Mouse (Mus musculus): ENCODE results near the gene Lpin1.

Gene Lpin1

GRCm38 (mm10) chr12:16610936-16611335, at the start of gene Lpin1:
Lpin1 (minus strand) TSS chr12:16610966.
- DNase-seq (ENCODE audit: low spot score): no peak

- DNase-seq (ENCODE audit: low spot score): no peak
Measured at GRCm38 (mm10) chr12:16656906-16657875, 46.4 kb upstream of the Lpin1 start.

GRCm38 (mm10) chr12:16655604-16656003, 44.8 kb upstream of the Lpin1 start:
- DNase-seq (ENCODE audit: low spot score): no peak

GRCm38 (mm10) chr12:16653332-16654093, 42.7 kb upstream of the Lpin1 start, which contains the start of gene Ntsr2:
Ntsr2 (plus strand) TSS chr12:16653382.
- DNase-seq (ENCODE audit: low spot score): peak; percentile 12

GRCm38 (mm10) chr12:16649819-16650218, 39.1 kb upstream of the Lpin1 start:
- DNase-seq (ENCODE audit: low spot score): no peak

- no peak for DNase-seq (ENCODE audit: low spot score)
Measured at GRCm38 (mm10) chr12:16648273-16648672, 37.5 kb upstream of the Lpin1 start.

DNA sequence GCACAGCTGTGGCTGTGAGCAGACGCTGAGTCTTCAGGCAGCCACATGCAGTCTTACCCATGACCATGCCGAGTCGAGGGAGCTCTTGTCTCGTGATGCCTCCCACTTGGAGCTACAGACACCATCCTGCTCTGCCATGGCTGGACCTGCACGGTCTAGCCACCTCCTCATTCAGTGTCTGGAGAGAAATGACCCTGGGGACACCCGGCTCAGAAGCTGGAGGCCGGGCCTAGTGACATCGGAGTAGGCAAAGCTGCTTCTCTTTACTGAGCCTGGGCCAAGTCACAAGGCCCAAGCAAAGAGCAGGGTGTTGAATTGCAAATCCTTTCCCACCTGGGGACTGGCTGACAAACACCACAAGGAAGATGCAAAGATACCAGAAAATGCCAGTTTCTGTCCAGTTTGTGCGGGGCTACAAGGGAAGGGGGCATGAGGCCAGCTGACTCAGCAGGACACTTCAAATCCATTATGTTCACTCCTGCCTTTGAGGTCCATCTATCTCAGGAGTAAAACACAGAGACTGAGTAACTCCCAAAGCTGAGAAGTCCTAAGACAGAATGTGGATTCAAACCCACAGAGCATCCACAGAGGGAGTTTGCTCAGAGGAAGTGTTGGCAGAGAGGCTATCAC, 36.1 kb upstream of the Lpin1 start:
- no peak for DNase-seq (ENCODE audit: low spot score)

GRCm38 (mm10) chr12:16644698-16645097, 33.9 kb upstream of the Lpin1 start:
- no peak for DNase-seq (ENCODE audit: low spot score)

- no peak for DNase-seq (ENCODE audit: low spot score)
Measured at GRCm38 (mm10) chr12:16643508-16644345, 33.0 kb upstream of the Lpin1 start.

GRCm38 (mm10) chr12:16642000-16642399, 31.2 kb upstream of the Lpin1 start:
- no peak for DNase-seq (ENCODE audit: low spot score)

GRCm38 (mm10) chr12:16640075-16640474, 29.3 kb upstream of the Lpin1 start:
- no peak for DNase-seq (ENCODE audit: low spot score)

DNA sequence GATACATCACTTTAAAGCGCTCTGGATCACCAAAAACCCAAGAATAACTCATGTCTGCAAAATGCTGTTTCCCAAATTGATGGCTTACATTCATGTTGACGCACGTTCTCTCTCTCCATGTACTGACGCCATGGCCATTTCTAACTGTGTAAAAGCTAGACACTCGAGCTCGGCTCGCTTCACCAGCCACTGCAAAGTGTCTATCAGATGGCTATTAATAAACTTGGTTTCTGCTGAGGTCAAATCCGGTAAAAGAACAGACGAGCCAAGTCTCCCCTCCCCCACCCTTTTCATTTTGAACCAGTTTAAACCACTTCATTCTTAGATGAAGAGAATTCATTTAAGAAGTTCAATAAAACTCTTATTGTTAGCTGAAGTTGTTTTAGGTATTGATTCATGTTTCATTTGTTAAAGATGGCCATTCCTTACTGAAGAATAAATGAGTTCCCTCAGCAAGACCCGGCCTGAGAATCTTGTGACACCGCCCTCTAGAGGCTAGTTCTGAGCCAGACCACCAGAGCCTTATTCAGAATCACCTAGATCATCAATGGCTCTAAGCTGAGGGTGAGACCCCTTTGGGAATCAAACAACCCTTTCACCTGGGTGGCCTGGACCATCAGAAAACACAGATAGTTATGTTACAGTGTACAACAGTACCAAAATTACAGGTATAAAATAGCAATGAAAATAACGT, 28.5 kb upstream of the Lpin1 start:
- DNase-seq (ENCODE audit: low spot score): no peak

- no peak for DNase-seq (ENCODE audit: low spot score)
Measured at GRCm38 (mm10) chr12:16635816-16636215, 25.1 kb upstream of the Lpin1 start.

- peak; percentile 12 for DNase-seq (ENCODE audit: low spot score)
Measured at GRCm38 (mm10) chr12:16634075-16634813, 23.5 kb upstream of the Lpin1 start.

DNA sequence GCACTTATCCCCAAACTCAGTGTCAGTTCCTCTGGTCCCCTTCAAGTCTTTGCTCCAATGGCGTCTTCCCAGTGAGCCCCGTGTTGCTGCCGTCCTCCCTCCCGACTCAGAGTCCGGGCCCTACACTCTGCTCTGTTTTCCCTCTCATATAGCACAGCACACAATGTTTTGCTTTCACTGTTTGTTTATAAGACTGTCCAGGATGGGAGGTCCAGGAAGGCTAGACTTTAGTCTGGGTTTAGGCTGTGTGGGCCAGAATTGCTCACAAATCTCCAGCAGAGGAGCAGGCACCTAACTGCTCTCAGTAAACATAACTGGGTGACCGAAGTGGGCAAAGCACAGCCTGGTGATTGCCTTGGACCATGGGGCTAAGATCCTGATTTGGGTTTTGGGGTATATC, 22.5 kb upstream of the Lpin1 start:
- no peak for DNase-seq (ENCODE audit: low spot score)

DNA sequence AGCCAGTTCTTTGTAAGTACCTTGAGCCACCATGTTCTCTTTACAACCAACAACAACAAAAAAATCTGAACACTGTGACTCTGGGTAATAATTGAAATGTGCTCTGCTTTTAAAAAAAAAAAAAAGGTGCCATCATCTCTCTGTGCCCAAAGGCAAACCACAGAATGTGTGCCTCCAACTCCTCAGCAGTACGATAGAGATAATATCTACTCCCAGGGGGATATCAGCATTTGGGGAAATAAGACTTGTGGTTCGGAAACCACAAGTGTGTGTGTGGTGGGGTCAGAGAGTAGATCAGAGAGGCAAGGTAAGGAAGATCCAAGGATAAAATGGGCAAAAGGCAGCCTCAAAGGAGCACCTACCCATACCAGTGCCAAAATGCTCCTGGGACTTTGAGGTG, 20.7 kb upstream of the Lpin1 start:
- no peak for DNase-seq (ENCODE audit: low spot score)

DNA sequence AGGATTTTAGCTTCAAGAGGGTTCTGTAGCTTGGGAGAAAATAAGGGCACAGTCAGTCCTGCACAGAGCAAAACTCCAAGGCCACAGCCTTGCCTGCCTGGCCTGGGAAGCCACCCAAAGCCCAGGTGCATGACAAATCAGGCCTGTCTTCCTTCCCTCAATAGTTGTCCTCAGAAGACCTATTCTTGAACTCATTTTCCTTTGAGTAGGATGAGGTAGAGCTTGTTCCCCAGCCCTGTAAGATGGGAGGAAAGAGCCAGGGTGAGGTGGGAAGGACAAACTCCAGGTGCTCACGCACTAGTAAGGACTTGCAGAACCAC, 20.1 kb upstream of the Lpin1 start:
- no peak for DNase-seq (ENCODE audit: low spot score)

GRCm38 (mm10) chr12:16630152-16630865, 19.5 kb upstream of the Lpin1 start:
- DNase-seq (ENCODE audit: low spot score): no peak

DNA sequence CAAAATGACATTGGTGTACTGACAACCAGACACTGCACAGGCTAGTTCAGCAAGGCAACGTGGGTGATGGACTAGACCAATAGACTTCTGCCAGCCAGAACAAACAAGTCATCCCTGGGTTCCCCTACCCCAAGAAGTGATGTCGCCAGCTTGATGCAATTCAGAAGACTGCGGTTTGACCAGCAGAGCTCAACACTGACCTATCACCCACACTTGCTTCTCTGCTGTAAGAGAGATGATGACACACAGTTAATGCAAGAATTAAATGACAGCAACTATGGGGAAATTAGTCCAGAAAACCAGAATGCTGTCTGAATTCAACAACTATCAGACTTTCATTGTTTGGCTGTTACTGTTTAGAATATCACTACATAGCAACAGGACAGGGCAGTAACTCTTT, 9.5 kb upstream of the Lpin1 start:
- no peak for DNase-seq (ENCODE audit: low spot score)

DNA sequence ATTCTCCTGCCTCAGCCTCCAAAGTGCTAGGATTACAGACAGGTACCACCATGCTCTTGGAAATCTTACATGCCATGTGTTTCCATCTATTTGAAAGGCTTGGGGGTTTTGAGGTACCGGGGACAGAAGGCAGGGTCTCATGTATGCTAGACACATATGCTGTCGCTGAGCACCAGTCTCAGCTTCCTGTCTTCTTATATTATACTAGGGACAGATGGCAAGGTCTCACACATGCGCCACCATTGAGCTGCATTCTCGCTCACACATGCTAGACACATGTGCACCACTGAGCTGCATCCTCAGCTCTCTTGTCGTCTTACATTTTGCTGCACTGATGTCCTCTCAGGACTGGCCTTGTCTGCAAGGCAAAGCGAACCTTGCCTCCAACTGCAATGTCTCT, 8.7 kb upstream of the Lpin1 start:
- no peak for DNase-seq (ENCODE audit: low spot score)

Data from c-Kit-positive CD71-positive TER-119-positive erythroid progenitor cells, embryonic 14.5 days (primary cell).